Mouse (Mus musculus) liver, embryonic 15.5 days (tissue): ENCODE data around the gene 4930579F01Rik. TPM values are rescaled to one million over a fixed set of nuclear protein-coding genes. Genes with fewer than 3 reads are reported as not detected.

Source experiments
- ATAC-seq: fragments of 200-750 bp; cut with Nextera tagmentation; 2 replicates; pipeline ENCODE4 v1.8.0; 2017; ENCODE audit warnings: moderate number of reproducible peaks, mild to moderate bottlenecking, moderate library complexity; ENCODE audit not compliant: insufficient read depth
- H3K27ac ChIP-seq: fragments of 300-500 bp; sonication (generic); replicated peaks from 2 replicates; pipeline ENCODE4 v1.5.1; 2015; ENCODE audit warnings: mild to moderate bottlenecking, inconsistent platforms
- H3K27me3 ChIP-seq: fragments of 300-500 bp; sonication (generic); 2 replicates; pipeline ENCODE4 v1.6.1; 2015; ENCODE audit warnings: mild to moderate bottlenecking, inconsistent platforms
- H3K36me3 ChIP-seq: fragments of 300-500 bp; sonication (generic); replicated peaks from 2 replicates; pipeline ENCODE4 v1.6.1; 2015; ENCODE audit warnings: moderate library complexity, mild to moderate bottlenecking, inconsistent platforms
- H3K4me1 ChIP-seq: fragments of 300-500 bp; sonication (generic); replicated peaks from 2 replicates; pipeline ENCODE4 v1.6.1; 2015; ENCODE audit warnings: inconsistent platforms
- H3K4me2 ChIP-seq: fragments of 300-500 bp; sonication (generic); 2 replicates; pipeline ENCODE4 v1.6.1; 2015; ENCODE audit warnings: moderate library complexity, mild to moderate bottlenecking, inconsistent platforms
- H3K4me3 ChIP-seq: fragments of 300-500 bp; sonication (generic); replicated peaks from 2 replicates; pipeline ENCODE4 v1.5.1; 2015; ENCODE audit warnings: mild to moderate bottlenecking, inconsistent platforms
- H3K9ac ChIP-seq: fragments of 300-500 bp; sonication (generic); 2 replicates; pipeline ENCODE4 v1.6.1; 2015; ENCODE audit warnings: moderate library complexity, mild to moderate bottlenecking, inconsistent platforms
- H3K9me3 ChIP-seq: fragments of 300-500 bp; sonication (generic); replicated peaks from 2 replicates; pipeline ENCODE4 v1.6.1; 2016; ENCODE audit warnings: inconsistent platforms
- WGBS: fragments of 180-500 bp; shearing (Covaris S2); methylation state at CpG from one replicate; pipeline ENCODE4 v1.1.7; 2015; ENCODE audit warnings: mixed read lengths; ENCODE audit not compliant: insufficient replicate concordance; 5-methylcytosine and 5-hydroxymethylcytosine counted together
- polyA plus RNA-seq: library from polyadenylated mRNA; unstranded; fragments of >200 nt; fragmentation: Nextera tagmentation; extraction: Ambion mirVana; gene quantifications from 2 replicates; pipeline ENCODE4 v1.2.1, GENCODE M21; 2015

The 4930579F01Rik gene
- polyA plus RNA-seq, 1 experiment from 2014 or later = not detected

DNA sequence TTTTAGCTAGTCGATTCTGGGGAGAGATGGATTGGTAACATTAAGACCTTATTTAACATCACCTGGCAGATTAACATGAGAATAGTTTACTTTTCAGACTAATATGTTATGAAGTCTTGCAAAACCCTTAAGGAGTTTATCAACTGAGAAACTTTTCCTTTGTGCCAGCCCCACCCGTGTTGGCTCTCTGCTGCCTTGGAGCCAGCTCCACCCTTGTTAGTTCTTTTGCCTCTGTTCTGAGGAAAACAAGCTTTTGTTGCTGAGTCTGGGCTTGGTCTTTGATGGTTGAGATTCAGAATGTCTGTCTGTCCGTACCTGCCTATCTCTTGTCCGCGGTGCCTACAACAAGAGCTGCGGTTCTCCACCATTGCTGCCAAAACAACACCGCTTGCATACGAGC is 22.5 kb upstream of the 4930579F01Rik start:
- Histone ChIP-seq H3K27me3 (no peaks in the 10 kb centered on the region), H3K9me3 (no peaks in the 10 kb centered on the region), H3K36me3 (no peaks in the 10 kb centered on the region), H3K9ac (no peak overlapping the region), H3K4me1 (no peaks in the 10 kb centered on the region), H3K27ac (no peak overlapping the region), H3K4me3 (no peak overlapping the region), H3K4me2 (no peak overlapping the region)
- no peak for ATAC-seq
- 75% methylated on average over 8 of the region's 8 CpGs for WGBS

DNA sequence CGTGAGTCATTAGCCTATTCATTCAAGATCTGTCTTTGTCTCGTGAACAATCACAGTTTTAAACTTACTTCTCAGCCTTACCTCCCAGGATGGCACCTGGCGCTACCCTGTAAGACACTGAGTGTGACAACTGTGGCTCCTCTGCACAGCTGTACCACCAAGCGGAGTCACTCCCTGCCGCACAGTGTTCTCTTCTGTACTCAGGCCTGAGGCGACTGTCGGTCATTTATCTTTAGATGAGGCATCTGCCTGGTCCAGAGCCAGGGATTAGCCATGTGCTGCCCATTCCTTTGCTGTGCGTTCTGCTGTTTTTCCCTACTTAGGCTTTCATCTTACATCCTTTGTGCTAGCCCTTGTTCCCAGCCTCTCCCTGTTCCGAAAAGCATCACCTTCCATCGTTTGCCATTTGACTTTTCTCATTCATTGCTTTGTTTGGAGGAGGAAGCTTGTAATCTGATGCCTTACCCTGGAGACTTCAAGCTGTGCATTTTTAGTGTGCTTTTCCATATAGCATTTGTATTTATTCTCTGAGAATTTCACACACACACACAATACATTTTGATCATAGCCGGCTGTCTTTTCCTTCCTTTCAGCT is 21.9 kb upstream of the 4930579F01Rik start:
- Histone ChIP-seq H3K27ac (no peak overlapping the region), H3K9me3 (no peaks in the 10 kb centered on the region), H3K4me1 (no peaks in the 10 kb centered on the region), H3K4me2 (no peak overlapping the region), H3K9ac (no peak overlapping the region), H3K36me3 (no peaks in the 10 kb centered on the region), H3K27me3 (no peaks in the 10 kb centered on the region), H3K4me3 (no peak overlapping the region)
- ATAC-seq = no peak
- WGBS = 62% methylated on average over 11 of the region's 11 CpGs

DNA sequence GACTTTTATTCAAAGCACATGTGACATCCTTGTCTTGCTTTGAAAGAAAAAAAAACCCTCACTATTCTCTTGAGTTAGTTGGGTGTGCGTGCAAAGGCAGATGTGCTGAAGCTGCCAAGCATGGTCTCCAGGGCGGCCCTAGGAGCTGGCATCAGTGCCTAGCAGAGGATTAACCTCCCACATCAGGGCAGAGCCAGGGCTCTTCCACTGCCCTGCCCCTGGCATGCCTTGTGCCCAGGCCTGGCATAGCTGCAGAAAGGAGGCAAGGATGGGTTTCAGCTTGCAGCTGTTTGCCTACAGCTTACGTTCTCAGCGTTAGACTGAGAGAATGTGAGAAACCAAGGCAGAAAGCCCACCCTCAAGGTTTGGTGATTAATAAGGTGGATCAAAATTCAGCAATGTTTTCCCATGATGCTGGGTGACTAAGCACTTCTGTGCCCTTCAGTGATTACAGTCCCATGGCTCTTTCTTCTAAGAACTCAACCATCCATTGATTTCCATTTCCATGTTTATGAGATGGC is 18.9 kb upstream of the 4930579F01Rik start:
- Histone ChIP-seq H3K9ac (no peak overlapping the region), H3K27ac (no peak overlapping the region), H3K4me1 (no peaks in the 10 kb centered on the region), H3K27me3 (no peaks in the 10 kb centered on the region), H3K4me2 (no peak overlapping the region), H3K9me3 (no peaks in the 10 kb centered on the region), H3K4me3 (no peak overlapping the region), H3K36me3 (no peaks in the 10 kb centered on the region)
- WGBS = 70% methylated on average over 4 of the region's 4 CpGs
- ATAC-seq = no peak

DNA sequence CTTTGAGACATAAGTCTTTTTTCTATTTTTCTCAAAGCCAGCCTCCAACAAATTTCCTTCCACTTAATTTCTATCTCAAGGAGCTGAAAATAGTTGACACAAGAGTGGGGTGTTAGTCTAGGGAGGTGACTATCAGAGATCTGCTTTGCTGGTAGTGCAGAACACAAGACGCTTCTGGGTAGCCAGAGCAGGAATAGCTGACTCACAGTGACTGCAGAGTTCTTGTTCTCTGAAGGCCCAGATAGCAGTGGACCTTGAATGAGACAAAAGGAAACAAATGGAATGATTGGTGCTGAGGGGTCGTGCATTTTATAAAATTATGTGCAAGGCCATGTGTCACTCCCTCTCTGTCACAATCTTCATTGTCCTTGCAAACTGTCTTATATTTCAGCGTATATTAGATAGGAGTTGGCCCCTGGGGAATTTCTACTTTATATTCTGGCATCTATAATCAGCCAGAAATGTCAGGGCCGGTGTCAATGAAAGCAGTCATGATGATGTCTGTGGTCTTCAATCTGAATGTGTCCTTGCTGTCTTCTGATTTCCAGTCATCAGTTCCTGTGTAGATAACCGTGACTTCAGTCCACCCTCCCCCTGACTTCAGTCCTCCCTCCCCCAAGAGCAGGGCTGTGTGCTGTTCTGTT is 16.9 kb upstream of the 4930579F01Rik start:
- H3K4me2 ChIP-seq = no peak overlapping the region
- no peak overlapping the region for H3K27ac ChIP-seq
- H3K9me3 ChIP-seq = no peaks in the 10 kb centered on the region
- no peak for ATAC-seq
- WGBS = 46% methylated on average over 5 of the region's 5 CpGs
- H3K4me1 ChIP-seq = no peaks in the 10 kb centered on the region
- H3K9ac ChIP-seq = no peak overlapping the region
- H3K27me3 ChIP-seq = no peaks in the 10 kb centered on the region
- H3K36me3 ChIP-seq = no peaks in the 10 kb centered on the region
- H3K4me3 ChIP-seq = no peak overlapping the region

DNA sequence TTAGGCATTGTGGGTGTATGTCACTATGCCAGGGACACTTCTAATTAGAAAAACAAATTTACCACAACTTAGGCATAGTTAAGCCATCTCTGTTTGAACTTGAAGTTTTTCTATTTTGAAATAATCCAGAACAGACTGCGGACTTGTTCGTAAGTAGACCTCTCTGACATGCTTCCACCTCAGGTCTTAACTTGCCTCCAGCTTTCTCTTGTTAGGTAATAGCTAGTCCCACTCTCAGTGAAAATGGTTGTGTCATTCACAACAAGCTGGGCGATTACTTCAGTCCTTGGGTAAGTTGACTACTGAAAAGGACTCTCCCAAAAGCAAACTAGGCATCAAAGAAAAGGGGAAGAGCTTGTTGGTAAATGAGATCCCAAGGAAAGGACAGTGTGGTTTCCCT is 15.2 kb upstream of the 4930579F01Rik start:
- Histone ChIP-seq H3K4me1 (no peaks in the 10 kb centered on the region), H3K27me3 (no peaks in the 10 kb centered on the region), H3K4me3 (no peak overlapping the region), H3K27ac (no peak overlapping the region), H3K36me3 (no peaks in the 10 kb centered on the region), H3K4me2 (no peak overlapping the region), H3K9me3 (no peaks in the 10 kb centered on the region), H3K9ac (no peak overlapping the region)
- ATAC-seq = no peak
- WGBS = 69% methylated on average over 3 of the region's 3 CpGs

DNA sequence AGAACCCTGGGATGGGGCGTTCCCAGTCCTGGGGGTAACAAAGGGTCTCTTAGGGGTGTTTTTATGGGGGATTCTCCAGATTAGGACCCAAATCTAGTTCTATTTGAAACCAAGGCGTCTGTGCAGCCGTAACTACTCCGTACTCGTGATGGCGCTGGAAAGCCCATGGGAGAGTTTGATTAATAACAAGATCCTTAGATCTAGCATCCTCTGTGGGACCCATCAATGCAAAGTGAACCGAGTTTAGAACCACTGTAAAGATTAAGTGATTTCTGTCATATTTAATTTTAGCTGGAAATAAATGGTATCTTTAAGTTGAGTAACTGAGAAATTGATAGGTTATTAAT is 5.1 kb upstream of the 4930579F01Rik start:
- Histone ChIP-seq H3K9me3 (no peaks in the 10 kb centered on the region), H3K27ac (no peak overlapping the region), H3K4me1 (no peaks in the 10 kb centered on the region), H3K27me3 (no peaks in the 10 kb centered on the region), H3K36me3 (no peaks in the 10 kb centered on the region), H3K4me2 (no peak overlapping the region), H3K4me3 (no peak overlapping the region), H3K9ac (no peak overlapping the region)
- no peak for ATAC-seq
- WGBS = 62% methylated on average over 7 of the region's 7 CpGs

DNA sequence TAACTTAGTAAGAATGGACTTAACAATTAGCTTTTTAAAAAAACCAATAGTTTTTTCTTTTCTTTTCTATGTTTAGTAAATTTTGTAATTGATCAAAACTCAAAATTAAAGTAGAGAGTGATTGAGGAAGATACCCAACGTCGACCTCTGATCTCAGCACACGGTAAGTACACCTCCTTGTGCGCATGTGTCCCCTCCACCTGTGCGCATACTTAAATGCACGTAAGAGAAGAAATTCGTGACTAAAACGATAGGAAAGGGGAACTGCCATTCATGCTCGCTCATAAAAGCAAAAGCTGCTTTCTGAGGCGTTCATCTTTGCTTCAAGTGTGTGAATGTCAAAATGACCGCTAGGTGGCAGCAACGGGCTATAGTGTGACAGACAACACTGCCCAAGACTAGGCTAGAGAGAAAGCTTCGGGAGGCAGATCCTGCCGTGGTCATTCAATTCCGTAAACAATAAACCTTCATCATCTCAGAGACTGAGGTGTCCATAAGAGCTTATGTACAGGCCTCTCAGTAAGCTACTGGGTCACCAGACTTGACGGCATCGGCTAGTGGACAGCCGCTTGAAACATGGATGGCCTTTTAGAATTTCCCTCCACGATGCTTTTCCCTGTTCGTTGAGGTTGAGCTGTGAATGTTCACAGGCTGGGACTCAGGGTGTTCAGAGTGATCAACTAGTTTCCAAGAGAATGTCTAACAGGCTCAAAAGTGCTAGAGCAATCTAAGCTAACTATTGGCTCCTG is 4.5 kb upstream of the 4930579F01Rik start:
- no peak overlapping the region for H3K4me3 ChIP-seq
- no peaks in the 10 kb centered on the region for H3K9me3 ChIP-seq
- ATAC-seq = no peak; the same call in 1 of the 2 replicates
- H3K9ac ChIP-seq = no peak overlapping the region
- no peaks in the 10 kb centered on the region for H3K4me1 ChIP-seq
- H3K36me3 ChIP-seq = no peaks in the 10 kb centered on the region
- 0 out of 2 replicates have a peak overlapping the region, but pooled peaks have one; percentile 14 for H3K4me2 ChIP-seq
- WGBS = 26% methylated on average over 20 of the region's 20 CpGs
- no peaks in the 10 kb centered on the region for H3K27me3 ChIP-seq
- H3K27ac ChIP-seq = no peak overlapping the region

DNA sequence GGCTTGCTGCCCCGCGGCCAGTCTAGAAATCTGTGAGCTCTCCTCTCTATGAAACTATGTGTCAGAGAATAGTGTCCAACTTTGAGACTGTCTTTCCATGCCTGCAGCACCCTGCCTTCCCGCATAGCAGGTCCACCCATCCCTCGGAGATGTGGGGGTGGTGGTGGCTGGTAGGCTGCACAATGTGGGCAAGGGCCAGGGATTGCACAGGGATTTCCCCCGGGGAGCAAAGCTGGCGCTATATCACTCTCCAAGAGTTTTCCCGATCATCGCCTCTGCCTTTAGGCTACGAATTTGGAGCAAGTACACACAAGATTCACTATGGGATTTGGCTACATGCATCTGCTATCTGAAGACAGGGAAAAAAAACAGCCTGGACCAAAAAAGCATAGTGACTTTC is 3.9 kb upstream of the 4930579F01Rik start:
- no peak overlapping the region for H3K4me2 ChIP-seq
- ATAC-seq = no peak
- H3K9ac ChIP-seq = no peak overlapping the region
- WGBS = 62% methylated on average over 9 of the region's 9 CpGs
- H3K4me3 ChIP-seq = no peak overlapping the region
- H3K4me1 ChIP-seq = no peaks in the 10 kb centered on the region
- H3K27me3 ChIP-seq = no peaks in the 10 kb centered on the region
- no peak overlapping the region for H3K27ac ChIP-seq
- no peaks in the 10 kb centered on the region for H3K36me3 ChIP-seq
- H3K9me3 ChIP-seq = no peaks in the 10 kb centered on the region

DNA sequence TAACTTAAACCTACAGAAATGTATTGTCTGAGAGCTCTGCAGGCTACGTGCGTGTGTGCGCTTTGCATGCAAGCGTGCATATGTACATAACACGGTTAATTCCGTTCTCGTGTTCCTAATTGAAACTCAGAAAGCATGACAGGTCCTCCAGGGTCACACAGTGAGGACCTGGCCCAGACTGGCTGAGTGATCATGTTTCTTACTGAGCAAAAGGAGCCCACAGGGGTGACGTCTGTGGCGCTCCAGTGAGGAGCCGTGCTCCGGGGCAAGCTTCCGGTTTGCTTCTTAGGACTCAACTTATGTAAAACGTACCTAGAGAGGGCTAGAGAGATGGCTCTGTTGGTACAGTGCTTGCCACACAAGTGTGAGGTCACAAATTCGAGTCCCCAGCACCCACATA is 3.5 kb upstream of the 4930579F01Rik start:
- WGBS = 75% methylated on average over 14 of the region's 14 CpGs
- Histone ChIP-seq H3K4me2 (no peak overlapping the region), H3K9me3 (no peaks in the 10 kb centered on the region), H3K4me3 (no peak overlapping the region), H3K27ac (no peak overlapping the region), H3K9ac (no peak overlapping the region), H3K4me1 (no peaks in the 10 kb centered on the region), H3K36me3 (no peaks in the 10 kb centered on the region), H3K27me3 (no peaks in the 10 kb centered on the region)
- no peak for ATAC-seq

DNA sequence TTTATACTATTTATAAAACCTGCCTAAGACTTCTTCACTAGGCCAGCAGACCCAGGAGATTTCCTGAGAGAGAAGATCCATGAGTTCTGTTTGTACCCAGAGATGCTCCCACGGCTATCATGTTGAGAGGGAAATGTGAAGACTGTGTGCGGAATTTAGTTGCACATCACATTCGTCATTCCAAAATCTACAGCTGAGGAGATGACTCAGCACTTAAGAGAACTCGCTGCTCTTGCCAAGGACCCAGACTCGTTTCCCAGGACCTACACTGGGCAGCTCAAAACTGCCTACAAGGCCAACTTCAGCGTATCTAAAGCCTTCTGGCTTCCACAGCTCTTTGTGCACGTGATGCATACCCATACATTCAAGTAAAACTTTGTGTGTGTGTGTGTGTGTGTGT is 1.4 kb downstream of the 4930579F01Rik start:
- no peaks in the 10 kb centered on the region for H3K9me3 ChIP-seq

More for the DNA sequence above, 1.4 kb downstream of the 4930579F01Rik start:
- Histone ChIP-seq H3K4me3 (no peak overlapping the region), H3K36me3 (no peaks in the 10 kb centered on the region), H3K27ac (no peak overlapping the region), H3K27me3 (no peaks in the 10 kb centered on the region), H3K4me2 (no peak overlapping the region), H3K9ac (no peak overlapping the region), H3K4me1 (no peaks in the 10 kb centered on the region)
- WGBS = 65% methylated on average over 7 of the region's 7 CpGs
- ATAC-seq = no peak
